Mouse (Mus musculus) c-Kit-negative CD71-positive TER-119-positive erythroid progenitor cells, embryonic 14.5 days (primary cell): ENCODE results near the gene Dmrtc1a.
"Not testable (repeated sequence)": the region's sequence is repeated elsewhere in the genome, so short reads cannot be mapped to it uniquely, and the experiment has no call there.

Experiments used
- DNase-seq: peaks from one replicate; pipeline ENCODE4 v3.0.0-alpha.2; 2013; ENCODE audit warnings: low read depth, low spot score

The Dmrtc1a gene

GRCm38 (mm10) chrX:102908587-102908986, at the start of gene Dmrtc1a, which contains the start of gene 1700011M02Rik:
Gene Dmrtc1a, minus strand, starts transcription at chrX:102908687.
Gene 1700011M02Rik, plus strand, starts transcription at chrX:102908905.
- DNase-seq, result not testable (repeated sequence)

DNA sequence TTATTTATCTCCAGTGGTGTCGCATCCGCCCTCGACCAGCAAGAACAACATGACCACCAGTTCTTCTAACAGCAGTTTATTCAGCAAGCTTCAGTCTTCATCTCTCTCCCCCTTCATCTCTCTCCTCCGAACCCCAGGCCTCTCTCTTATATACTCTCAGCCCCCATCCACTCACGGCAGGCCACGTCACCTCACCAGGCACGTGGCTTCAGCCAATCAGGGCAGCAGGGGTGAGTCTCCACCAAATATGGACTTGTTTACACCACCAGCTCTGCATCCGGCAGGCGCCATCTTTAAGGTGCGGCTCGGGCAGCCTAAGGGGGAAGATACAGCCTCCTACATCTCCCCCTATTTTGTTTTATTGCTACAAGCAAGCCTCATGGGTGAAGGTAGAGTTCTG, 41.6 kb upstream of the Dmrtc1a start:
- not testable (repeated sequence) for DNase-seq

DNA sequence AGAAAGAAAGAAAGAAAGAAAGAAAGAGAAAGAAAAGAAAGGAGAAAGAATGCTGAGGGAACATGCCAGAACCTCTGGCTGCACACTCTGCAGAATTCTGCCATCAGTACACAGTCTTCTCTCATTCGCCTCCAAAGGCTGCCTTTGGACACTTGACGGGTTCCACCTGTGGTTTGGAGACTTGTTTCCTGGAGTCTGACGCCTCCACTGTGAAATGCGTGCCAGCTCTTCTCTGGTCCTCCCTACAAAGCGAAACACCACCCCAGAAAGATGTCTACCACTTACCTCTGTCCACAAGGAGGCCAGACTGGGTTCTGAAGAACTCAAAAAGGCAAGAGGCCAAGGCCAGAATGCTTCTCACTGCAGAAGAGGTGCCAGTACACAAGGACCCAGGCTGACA, 28.3 kb upstream of the Dmrtc1a start:
- no peak for DNase-seq

DNA sequence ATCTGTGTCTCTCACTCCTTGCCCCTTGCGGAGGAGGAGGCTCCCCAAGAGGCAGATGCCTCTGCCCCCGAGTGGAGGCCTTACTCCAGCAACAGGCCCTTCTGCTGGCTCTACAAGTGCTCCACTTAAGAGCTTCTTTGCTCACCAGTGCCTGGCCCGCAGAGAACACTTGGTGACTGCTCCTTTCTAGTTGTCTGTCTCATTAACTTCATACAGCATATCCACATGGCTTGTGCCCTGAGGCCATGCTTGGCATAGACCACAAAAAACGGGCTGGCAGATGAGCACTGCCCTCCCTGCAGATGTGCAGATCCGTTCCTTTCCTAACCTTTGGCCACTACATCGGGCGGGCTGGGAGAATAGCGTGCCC, 25.9 kb upstream of the Dmrtc1a start:
- DNase-seq, result no peak

DNA sequence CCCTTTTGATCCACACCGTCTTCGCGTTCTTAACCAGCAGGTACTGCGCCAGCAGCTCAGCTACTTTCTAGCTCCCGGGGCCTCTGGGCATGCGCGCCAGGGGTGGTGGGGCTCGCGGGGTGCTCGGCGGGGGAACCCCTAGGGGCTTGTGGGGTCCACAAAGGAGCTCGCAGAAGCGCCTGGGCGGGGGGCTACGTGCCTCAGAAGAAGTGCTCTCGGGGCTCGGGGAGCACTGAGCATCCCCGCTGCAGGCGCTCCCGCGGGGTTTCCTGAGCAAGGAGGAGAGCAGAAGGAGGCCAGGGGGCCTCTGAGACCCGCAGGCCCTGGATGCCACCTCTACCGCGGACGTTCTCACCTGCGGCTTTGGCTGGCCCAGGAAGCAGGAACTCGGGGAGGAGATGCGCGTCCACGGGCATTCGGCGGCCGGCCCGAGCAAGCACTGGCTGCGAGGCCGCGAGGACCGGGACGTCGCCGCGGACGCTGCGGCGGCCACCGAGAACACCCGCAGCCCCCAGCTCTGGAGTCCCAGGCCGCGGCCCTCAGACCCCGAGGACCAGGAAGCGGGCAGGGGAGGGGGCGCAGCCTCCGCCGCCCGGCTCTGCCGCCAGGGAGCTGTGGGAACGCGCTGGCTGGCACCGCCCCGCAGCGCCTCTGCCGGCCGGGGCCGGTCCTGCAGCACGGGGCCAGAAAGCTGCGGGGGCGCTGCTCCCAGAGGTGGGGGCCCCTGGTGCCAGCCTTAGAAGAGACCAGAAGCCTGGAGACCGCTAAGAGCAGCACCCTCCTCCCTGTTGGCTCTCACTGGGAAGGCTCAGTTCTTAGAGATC, 25.3 kb upstream of the Dmrtc1a start:
- no peak for DNase-seq

DNA sequence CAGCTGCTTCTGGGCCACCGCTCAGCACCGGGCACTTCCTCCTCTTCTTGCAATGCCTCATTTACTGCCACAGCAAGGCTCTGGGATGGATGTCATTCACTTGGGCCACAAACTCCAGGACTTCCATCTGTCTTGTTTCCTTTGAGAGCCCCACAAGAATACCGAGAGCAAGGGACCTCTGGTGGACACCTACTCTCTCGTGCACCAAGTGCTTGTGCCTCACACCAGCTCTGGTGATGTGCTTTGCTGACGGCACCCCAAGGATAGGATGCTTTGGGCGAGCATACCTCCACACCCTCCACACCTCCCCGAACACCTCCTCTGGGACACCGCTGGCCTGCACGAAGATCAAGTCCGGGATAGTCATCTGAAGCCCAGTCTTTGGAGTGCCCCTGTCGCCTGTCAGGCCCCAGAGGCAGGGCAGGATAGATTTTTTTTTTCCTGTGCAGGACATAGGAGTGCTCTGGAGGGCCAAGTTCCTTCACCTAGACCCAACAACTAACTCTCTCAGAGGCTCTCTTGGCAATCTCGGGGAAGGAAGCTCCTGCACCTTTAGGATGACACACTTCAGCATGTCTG, 24.6 kb upstream of the Dmrtc1a start:
- DNase-seq, result no peak

DNA sequence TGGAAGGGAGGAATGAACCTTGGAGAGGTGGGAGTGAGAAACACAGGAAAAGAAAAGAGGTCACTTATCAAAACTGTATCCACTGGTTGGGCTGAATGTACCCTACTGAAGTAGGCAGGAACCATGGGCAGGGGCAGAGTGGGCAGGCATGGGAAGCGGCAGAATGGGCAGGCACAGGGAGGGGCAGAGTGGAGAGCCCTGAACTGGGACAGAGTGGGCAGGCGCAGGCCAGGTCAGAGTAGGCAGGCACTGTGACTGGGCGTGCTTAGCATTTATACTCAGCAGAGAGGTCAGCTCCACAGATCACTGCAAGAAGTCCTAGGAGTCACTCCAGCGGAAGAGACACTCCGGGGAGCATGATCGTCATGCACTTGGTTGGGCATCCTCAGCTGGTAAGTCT, 19.6 kb upstream of the Dmrtc1a start, which contains the start of gene 1700018G05Rik:
Gene 1700018G05Rik (plus strand): TSS at position 301 of the 400 bp plus-strand sequence.
- DNase-seq, result not testable (repeated sequence)

- not testable (repeated sequence) for DNase-seq
Observed at GRCm38 (mm10) chrX:102926707-102927106, 18.2 kb upstream of the Dmrtc1a start.

GRCm38 (mm10) chrX:102914823-102915222, 6.3 kb upstream of the Dmrtc1a start:
- DNase-seq, result not testable (repeated sequence)

DNA sequence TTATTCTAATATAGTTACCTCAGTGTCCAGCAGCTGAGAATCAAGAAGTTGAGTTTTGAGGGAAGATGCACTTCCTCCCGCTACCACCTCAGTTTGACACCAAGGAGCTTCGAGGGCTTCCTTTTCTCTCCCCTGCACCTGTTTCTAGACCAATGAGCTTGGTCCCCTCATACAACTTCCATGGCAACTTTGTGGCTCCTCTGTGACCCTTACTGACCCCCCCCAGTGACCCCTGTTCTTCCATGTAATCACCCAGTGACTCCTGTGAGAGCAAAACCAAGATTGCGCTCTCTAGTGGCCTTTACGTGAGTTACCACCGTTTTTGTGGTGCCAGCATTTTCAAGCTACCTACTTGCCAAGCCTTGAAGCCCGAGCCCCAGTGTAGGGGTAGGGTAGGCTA, 40.6 kb downstream of the Dmrtc1a start, which contains the start of gene 1700031F05Rik:
Gene 1700031F05Rik (minus strand): TSS at position 101 of the 400 bp plus-strand sequence.
- DNase-seq, result no peak

DNA sequence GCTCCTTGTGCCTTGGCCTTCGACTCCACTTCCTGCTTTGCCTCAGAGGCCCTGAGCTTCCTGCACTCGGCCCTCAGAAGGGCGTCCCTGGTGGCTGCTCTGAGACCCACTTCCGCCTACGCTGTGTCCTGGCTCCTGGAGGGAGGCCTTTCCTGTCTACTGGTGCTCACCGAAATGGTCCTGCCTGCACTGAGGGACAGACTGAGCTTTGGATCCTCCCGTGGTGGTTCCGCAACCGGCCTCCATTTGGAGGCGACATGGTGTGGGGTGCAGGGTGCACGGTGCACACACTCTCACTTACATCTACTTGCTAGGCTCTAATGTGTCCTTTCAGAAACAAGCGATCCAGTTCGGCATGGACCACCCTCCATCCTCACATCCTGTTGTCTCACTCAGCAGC, 54.0 kb downstream of the Dmrtc1a start, which contains the start of gene Dmrtc1c2:
Gene Dmrtc1c2 (minus strand): TSS at position 101 of the 400 bp plus-strand sequence.
- not testable (repeated sequence) for DNase-seq
